Mouse (Mus musculus) kidney, postnatal 14 days (tissue): ENCODE results near the gene Acot5.
"Not testable (repeated sequence)": the region's sequence is repeated elsewhere in the genome, so short reads cannot be mapped to it uniquely, and the experiment has no call there.

Experiments
- DNase-seq: peaks from one replicate; pipeline ENCODE4 v3.0.0; 2022; ENCODE audit warnings: mixed read lengths

The Acot5 gene

DNA sequence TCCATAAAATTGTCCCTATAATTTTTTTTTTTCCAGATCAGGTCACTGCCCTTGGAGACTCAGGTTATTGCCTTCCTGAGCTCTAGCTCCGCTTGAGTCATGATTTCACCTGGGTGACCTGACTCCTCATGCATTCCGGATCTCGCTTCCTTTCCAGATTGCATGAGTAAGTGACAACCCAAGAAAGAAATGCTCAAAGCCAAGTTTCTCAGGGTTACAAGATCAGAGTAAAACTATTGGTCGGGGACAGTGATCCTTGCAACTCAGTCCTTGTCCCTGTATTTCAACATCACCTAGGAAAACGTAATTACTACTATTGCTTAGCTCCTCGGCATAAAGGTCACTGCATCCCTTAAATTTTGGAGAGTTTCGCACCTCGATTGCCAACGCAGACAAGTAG, at the start of gene Acot5:
TSS of gene Acot5 (plus strand) at position 340 of the 400 bp plus-strand sequence.
- no peak for DNase-seq

DNA sequence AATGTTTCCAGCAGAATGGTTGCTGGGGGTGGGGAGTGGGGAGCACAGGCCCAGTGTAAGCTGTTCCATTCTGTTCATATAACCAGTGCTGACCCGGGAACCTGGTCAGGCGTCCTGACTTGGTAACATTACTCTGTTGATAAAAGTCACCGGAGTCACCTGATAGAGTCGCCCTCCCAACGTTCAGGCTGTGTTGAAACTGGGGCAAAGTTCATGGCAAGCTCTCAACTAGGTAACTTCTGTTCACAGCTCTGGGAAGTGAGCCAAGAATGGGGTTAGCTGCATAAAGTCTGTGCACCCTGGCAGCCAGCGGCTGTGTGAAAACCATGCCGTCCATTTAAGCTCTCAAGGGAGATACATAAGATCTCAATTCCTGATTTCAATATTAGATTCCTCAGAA, 48.6 kb upstream of the Acot5 start:
- DNase-seq = peak; percentile 94

DNA sequence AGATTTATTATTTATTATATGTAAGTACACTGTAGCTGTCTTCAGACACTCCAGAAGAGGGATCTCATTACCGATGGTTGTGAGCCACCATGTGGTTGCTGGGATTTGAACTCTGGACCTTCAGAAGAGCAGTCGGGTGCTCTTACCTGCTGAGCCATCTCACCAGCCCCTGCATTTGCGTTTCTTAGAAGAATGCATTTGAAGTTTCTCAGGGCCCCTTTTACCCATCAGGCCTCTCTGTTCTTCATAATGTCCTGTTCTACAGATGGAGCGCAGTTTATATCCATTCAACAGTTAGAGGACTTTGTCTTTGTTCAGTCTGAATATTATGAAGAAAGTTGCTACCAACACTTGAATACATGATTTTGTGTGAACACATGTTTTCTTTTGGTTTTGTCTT, 46.9 kb upstream of the Acot5 start:
- not testable (repeated sequence) for DNase-seq

DNA sequence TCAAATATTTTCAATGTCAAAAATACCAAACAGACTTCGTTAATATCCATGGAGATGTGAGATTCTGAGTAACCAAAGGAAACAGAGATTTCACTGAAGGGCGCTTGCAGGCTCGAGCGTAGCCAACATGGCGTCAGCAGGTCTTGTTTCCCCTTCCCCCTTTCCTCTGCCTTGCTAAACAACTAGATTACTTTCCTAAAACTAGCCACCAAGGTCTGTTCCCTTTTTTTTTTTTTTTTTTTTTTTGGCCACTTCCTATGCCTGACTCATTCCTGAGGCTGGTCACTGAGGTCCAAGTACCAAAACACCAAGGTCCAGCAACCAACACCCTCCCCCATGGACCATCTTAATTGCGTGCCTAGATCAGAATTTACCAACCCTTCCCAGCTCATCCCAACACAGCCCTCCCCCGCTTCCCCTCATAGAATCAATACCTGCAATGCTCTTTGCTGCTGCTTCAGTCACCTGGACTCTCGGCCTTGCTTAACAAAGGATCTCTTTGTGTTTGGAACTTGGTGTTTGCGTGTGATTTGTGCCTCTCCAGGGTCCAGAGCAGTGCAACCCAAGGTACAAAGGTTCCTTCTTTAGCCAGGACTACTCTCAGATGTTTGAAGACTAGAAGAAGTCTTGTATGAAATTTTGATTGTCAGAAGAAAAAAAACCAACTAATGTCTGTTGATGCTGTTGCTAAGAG, 45.9 kb upstream of the Acot5 start:
- DNase-seq = no peak

DNA sequence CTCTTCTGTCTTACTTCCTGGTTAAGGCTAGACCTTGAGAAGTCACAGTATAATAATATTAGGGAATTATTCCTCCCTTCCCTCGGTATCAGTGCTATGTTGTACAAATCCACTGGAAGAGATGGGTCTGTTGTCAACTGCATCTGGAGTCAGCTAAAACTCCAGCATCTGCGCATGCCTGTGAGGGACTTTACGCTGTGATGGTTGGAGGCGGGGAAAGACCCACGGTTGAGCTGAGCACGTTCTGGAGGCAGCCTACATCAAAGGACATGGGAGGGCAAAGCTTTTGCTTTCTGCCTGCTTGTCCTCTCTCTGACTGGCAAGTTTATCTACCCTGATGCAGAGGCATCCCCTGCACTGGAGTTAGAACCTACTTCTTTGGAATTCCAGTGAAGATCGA, 43.2 kb upstream of the Acot5 start:
- no peak for DNase-seq

DNA sequence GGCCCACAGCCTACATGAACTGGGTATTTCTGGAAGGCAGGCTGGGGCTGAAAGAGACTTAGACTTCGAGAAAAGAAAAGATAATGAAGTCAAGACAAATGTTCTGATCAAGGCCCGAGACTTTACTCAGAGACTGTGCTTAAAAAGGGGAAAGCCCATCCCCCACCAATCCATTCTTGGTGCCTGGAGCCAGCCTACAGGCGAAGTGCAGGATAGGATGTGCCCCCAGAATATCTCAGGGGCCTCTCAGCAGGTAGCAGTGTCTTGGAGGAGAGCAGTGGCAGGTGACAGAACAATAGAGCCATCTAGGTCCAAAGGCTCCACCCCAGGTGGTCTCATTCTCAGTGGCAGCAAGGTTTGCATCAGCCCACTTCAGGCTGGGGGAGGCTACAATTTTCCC, 40.8 kb upstream of the Acot5 start:
- not testable (repeated sequence) for DNase-seq

GRCm38 (mm10) chr12:84029043-84029442, 40.1 kb upstream of the Acot5 start:
- not testable (repeated sequence) for DNase-seq

DNA sequence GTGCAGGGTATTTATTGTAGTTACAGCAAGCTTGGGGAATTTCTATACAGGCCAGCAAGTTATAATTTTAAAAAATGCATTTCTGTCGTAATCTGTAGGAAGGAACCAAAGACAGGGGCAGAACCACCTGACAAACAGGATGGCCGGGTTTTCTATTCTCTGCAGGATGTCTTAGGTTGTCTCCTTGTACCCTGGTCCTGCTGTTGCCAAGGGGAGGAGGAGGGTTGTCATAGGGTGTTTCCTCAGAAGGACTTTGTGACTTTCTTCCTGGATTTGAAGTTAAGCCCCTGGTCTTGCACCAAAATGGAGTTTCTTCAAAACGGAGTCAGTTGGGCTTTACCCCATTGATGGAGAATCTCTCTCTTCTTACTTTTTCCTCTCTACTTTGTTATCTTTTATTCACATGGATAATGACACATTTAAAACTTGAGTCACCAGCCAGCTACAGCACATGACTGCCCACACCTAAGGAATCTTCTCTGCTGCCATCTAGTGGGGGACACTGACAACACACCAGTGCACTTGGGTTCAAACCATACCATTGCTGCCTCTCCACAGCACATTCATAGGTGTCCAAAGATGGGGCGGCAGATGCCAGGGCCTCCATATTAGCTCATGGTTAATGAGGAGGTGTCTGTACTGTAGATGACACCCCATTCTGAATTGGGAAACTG, 38.3 kb upstream of the Acot5 start:
- peak; percentile 87 for DNase-seq

- no peak for DNase-seq
Measured at GRCm38 (mm10) chr12:84032854-84033253, 36.3 kb upstream of the Acot5 start.

DNA sequence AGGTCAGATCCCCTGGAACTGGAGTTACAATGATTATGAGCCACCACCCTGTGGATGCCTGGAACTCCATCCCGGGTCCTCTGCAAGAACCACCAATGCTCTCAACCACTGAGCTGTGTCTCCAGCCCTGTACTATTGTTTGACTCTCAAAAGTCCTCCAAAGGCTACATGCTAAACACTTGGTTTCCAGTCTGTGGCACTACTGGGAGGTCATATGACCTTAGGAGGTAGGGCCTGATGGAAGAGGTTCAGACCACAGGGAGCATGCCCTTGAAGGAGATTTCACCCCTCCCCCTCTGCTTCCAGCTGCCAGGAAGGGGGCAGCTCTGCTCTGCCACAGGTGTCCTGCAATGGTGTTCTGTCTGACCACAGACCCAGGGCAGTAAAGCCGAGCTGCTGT, 35.8 kb upstream of the Acot5 start:
- DNase-seq = not testable (repeated sequence)

DNA sequence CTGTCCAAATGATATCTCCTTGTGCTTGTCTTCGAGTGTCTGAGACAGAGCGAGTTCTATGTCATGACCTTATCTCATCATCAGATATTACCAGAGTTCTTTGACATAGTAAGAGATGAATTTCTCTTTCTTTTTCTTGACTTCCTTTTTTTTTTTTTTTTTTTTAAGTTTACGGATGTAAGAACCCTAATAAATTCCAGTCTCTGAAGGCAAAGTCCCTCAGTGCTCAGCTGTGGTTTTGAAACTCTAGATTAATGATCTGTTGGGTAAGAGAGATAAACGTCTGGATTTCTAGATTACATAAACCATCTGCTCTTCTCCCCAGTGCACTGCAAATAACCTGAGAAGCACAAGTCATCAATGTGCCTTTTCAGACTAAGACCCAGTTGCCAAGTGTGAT, 35.0 kb upstream of the Acot5 start:
- DNase-seq = no peak

DNA sequence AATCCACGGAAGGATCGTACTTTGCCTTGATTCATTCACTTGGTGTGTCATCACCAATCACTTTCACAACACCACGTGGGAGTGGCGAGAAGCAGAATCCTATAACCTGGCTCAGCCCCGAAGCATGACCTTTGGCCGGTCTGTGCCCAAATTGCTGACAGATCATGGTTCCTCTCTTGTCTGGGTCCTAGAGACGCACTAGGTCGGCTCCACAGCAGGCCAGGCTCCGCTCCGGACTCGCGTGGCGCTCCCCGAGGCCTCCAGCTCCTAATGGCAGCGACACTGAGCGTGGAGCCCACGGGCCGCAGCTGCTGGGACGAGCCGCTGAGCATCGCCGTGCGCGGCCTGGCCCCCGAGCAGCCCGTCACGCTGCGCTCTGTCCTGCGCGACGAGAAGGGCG, 30.9 kb upstream of the Acot5 start, which contains the start of gene Acot4:
TSS of gene Acot4 (plus strand) at position 139 of the 400 bp plus-strand sequence.
- peak; percentile 84 for DNase-seq

DNA sequence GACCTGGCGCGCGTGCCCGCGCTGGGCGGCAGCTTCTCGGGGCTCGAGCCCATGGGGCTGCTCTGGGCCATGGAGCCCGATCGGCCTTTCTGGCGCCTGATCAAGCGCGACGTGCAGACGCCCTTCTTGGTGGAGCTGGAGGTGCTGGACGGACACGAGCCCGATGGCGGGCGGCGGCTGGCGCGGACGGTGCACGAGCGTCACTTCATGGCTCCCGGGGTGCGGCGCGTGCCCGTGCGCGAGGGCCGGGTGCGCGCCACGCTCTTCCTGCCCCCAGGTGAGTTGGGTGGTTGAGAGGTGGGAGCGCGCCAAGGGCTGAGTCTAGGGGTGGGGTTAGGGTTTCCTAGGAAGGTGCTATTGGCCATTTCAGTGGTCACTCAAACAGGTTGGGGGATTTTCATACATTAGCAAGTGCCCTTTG, 30.4 kb upstream of the Acot5 start, which contains the start of gene Gm49366:
TSS of gene Gm49366 (plus strand) at position 245 of the 421 bp plus-strand sequence.
- DNase-seq = peak; percentile 75

- peak; percentile 70 for DNase-seq
Measured at GRCm38 (mm10) chr12:84042248-84042647, 26.9 kb upstream of the Acot5 start.

DNA sequence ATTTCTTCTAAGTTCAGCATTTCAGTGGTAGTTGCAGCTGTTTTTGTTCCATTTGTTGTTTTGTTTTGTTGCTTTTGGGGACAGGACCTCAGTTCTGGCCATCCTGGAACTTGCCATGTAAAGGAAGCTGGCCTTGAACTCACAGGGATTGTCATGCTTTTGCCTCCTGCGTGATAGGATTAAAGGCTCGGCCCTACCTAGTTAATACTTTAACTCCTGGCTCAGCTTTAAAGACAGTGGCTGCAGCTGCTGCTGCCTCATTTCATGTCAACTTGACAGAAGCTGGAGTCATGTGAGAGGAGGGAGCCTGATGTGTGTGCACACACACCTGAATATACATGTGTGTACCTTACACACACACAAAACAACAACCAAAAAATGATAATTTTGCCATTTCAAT, 25.1 kb upstream of the Acot5 start:
- DNase-seq = peak; percentile 47

GRCm38 (mm10) chr12:84046906-84047305, 22.2 kb upstream of the Acot5 start:
- DNase-seq = no peak

DNA sequence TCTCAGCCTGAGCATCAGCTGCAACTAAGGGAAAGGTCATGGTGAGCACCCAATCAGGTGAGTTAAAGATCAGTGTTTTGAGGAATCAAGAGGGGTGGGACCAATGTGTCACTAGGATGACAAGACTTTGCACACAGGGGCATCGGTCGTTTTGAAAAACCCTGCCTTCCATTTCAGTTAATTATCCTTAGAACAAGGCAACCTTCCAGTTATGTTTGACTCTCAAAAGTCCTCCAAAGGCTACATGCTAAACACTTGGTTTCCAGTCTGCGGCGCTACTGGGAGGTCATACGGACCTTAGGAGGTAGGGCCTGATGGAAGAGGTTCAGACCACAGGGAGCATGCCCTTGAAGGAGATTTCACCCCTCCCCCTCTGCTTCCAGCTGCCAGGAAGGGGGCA, 18.4 kb upstream of the Acot5 start:
- DNase-seq = peak; percentile 53

DNA sequence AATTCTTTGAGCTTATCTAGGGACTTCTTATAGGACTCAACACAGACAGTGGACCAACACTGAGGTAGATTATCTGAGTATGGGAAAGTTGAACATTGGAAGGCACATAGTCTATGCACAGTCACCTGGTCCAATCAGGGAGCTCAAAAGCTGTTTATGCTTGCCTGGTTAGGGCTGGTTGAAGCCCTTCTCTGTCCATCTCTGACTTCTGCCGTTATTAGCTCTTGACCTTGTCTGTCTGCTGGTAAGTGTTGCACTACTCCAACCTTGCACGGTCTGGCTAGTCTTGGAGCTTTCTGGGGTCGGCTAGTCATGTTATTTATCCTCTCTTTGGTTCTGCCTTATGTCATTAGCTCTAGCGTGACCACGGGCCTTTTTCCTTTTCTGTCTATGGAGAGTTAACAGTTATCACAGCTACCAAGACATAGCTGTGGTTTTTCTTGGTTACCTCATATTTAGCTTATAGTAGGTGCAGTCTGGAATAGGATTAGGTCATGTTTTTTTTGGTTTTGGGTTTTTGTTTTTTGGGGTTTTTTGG, 17.1 kb upstream of the Acot5 start, which contains the start of gene Acot3:
TSS of gene Acot3 (plus strand) at position 208 of the 538 bp plus-strand sequence.
- DNase-seq = no peak

DNA sequence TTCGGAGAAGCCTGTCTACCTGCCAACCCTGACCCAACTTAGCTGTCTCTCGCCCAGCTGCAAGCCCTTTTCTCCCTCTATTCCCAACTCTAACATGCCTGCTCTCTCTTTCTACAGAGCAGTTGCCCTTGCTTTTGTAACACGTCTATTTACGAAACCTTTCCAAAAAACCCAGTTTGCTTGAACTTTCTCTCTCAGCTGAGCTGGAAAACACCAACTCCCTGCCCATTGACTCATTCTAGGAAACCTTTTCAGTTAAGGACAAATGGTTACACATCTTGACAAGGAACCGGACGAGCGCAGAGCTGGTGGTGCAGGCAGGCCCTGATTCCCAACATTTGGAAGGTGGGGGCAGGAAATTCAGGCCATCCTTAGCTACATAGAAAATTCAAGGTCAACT, 16.5 kb upstream of the Acot5 start:
- DNase-seq = no peak

- no peak for DNase-seq
Measured at GRCm38 (mm10) chr12:84053173-84053572, 16.0 kb upstream of the Acot5 start.

GRCm38 (mm10) chr12:84053679-84054391, 15.3 kb upstream of the Acot5 start:
- DNase-seq = peak; percentile 67

DNA sequence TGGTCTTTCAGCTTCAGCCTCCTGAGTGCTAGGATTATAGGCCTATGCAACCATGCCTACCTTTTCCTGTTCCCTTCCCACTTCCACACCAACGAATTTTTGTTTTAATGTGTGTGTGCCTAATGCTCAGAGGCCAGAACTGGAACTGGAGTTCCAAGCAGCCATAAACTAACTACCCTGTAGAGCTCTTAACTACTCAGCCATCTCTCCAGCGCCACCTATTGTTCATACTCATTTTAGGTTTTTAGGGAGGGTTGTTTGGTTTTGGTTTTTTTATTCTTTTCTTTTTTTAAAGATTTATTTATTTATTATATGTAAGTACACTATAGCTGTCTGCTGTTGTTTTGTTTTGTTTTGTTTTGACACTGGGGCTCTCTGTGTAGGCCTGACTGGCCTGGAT, 8.2 kb upstream of the Acot5 start:
- DNase-seq = peak; percentile 51

GRCm38 (mm10) chr12:84062336-84062735, 6.8 kb upstream of the Acot5 start:
- DNase-seq = no peak
